Mouse (Mus musculus) left cerebral cortex, adult 2 months (tissue): ENCODE results near the gene Eif2b5. TPM values are rescaled to one million over a fixed set of nuclear protein-coding genes. Genes with fewer than 3 reads are reported as not detected.

Experiments used
- DNase-seq, 2 experiments: peaks; one replicate each; pipeline ENCODE4 v3.0.0; 2021 to 2022; ENCODE audit warnings: low spot score in 2 of 2, mixed read lengths in 1 of 2; ENCODE audit errors: extremely low spot score in 1 of 2
- H3K27ac ChIP-seq: fragments of 200-600 bp; 2 replicates; pipeline ENCODE4 v1.8.1; 2022
- H3K4me3 ChIP-seq: fragments of 200-600 bp; 2 replicates; pipeline ENCODE4 v1.8.1; 2022
- CTCF ChIP-seq: fragments of 200-600 bp; IDR thresholded peaks from 2 replicates; pipeline ENCODE4 v1.8.1; 2022; ENCODE audit warnings: antibody characterized with exemption, mild to moderate bottlenecking, moderate library complexity
- intact Hi-C: fragments of 180-260 bp; cut with DNase I; formaldehyde crosslinking; loops from one replicate; pipeline ENCODE4 v1.15.1; 2025
- total RNA-seq, 2 experiments: library from RNA; stranded (reverse); gene quantifications; 2 replicates each; pipeline ENCODE4 v1.2.3; 2021

The Eif2b5 gene
- total RNA-seq, 2 experiments from 2014 or later, result 59.2 to 59.6 TPM

- TF ChIP-seq CTCF, result no peak; the same call in none of the 2 replicates
- intact Hi-C loops, result loop anchor here (10.0 kb wide), 1 partner anchor 704 kb away; no protein-coding TSS in a partner anchor
These were observed 8.0 kb upstream of the Eif2b5 start for GRCm38 (mm10) chr16:20490581-20490980.

GRCm38 (mm10) chr16:20491301-20491700, 7.3 kb upstream of the Eif2b5 start:
- no peak overlapping the region for H3K27ac ChIP-seq
- TF ChIP-seq CTCF, result no peak
- DNase-seq, result no peak
- intact Hi-C loops, result loop anchor here (10.0 kb wide), 1 partner anchor 704 kb away; no protein-coding TSS in a partner anchor
- H3K4me3 ChIP-seq, result no peak overlapping the region

More at GRCm38 (mm10) chr16:20490581-20490980, 8.0 kb upstream of the Eif2b5 start:
- DNase-seq, result no peak
- Histone ChIP-seq H3K4me3 (no peak overlapping the region), H3K27ac (no peak overlapping the region)

- intact Hi-C loops, result loop anchor here (10.0 kb wide), 1 partner anchor 701 kb away; no protein-coding TSS in a partner anchor
These were observed 5.2 kb upstream of the Eif2b5 start for GRCm38 (mm10) chr16:20493452-20493851.

GRCm38 (mm10) chr16:20496671-20497600, 1.7 kb upstream of the Eif2b5 start:
- Histone ChIP-seq H3K27ac (peak overlapping the region; percentile 22; the same call in 1 of the 2 replicates), H3K4me3 (peak overlapping the region; percentile 35)
- peak; percentile 48 to 54 for DNase-seq
- TF ChIP-seq CTCF, result peak; percentile 85
- intact Hi-C loops, result loop anchor here (1.0 to 10.0 kb wide), 3 partner anchors 125 to 698 kb away; partner anchors contain the start of gene Camk2n2

More at GRCm38 (mm10) chr16:20493452-20493851, 5.2 kb upstream of the Eif2b5 start:
- DNase-seq, result no peak
- no peak for TF ChIP-seq CTCF
- Histone ChIP-seq H3K4me3 (no peak overlapping the region), H3K27ac (no peak overlapping the region)

- no peak for TF ChIP-seq CTCF
- DNase-seq, result no peak
- intact Hi-C loops, result loop anchor here (1.0 to 10.0 kb wide), 3 partner anchors 50 to 697 kb away; partner anchors contain the start of genes Abcf3 and Camk2n2
- Histone ChIP-seq H3K27ac (peak overlapping the region; percentile 86), H3K4me3 (peak overlapping the region; percentile 87)
These were observed 489 bp upstream of the Eif2b5 start for GRCm38 (mm10) chr16:20497980-20498676.

GRCm38 (mm10) chr16:20506000-20506399, 7.4 kb downstream of the Eif2b5 start:
- no peak for DNase-seq
- H3K4me3 ChIP-seq, result no peak overlapping the region
- TF ChIP-seq CTCF, result no peak
- peak overlapping the region; percentile 64 for H3K27ac ChIP-seq
- intact Hi-C loops, result no loop called here

GRCm38 (mm10) chr16:20509349-20509748, 10.7 kb downstream of the Eif2b5 start:
- peak; percentile 41 for TF ChIP-seq CTCF
- intact Hi-C loops, result no loop called here
- no peak overlapping the region for H3K27ac ChIP-seq
- no peak for DNase-seq
- no peak overlapping the region for H3K4me3 ChIP-seq

- intact Hi-C loops, result no loop called here
These were observed 12.7 kb downstream of the Eif2b5 start for GRCm38 (mm10) chr16:20511277-20511847.

GRCm38 (mm10) chr16:20516032-20516431, 17.4 kb downstream of the Eif2b5 start:
- TF ChIP-seq CTCF, result no peak
- peak overlapping the region; percentile 98; the same call in 1 of the 2 replicates for H3K4me3 ChIP-seq
- no peak overlapping the region; the same call in 1 of the 2 replicates for H3K27ac ChIP-seq
- intact Hi-C loops, result loop anchor here (2.0 kb wide), 2 partner anchors 19 to 33 kb away; partner anchors contain the start of genes Abcf3 and Ap2m1
- no peak for DNase-seq

More at GRCm38 (mm10) chr16:20511277-20511847, 12.7 kb downstream of the Eif2b5 start:
- DNase-seq, result no peak
- H3K4me3 ChIP-seq, result no peak overlapping the region
- no peak for TF ChIP-seq CTCF
- H3K27ac ChIP-seq, result no peak overlapping the region

- peak; percentile 84 to 89 for DNase-seq
- intact Hi-C loops, result loop anchor here (2.0 kb wide), 2 partner anchors 18 to 32 kb away; partner anchors contain the start of genes Abcf3 and Ap2m1
- peak within 1 kb of the TSS; percentile 93 for H3K27ac ChIP-seq
- peak within 1 kb of the TSS; percentile 98 for H3K4me3 ChIP-seq
- peak; percentile 44 for TF ChIP-seq CTCF
These were observed 18.1 kb downstream of the Eif2b5 start, which contains the start of gene Dvl3 for GRCm38 (mm10) chr16:20516726-20517201. Gene Dvl3 (plus strand): TSS chr16:20516982.

GRCm38 (mm10) chr16:20517216-20517615, 18.6 kb downstream of the Eif2b5 start:
- intact Hi-C loops, result loop anchor here (2.0 kb wide), 2 partner anchors 18 to 32 kb away; partner anchors contain the start of genes Abcf3 and Ap2m1
- no peak for DNase-seq
- Histone ChIP-seq H3K27ac (peak overlapping the region; percentile 93), H3K4me3 (peak overlapping the region; percentile 98)
- no peak for TF ChIP-seq CTCF
